Mouse (Mus musculus) cerebellum, adult 11-12 months (tissue): ENCODE data around the gene Proca1.
A peak's percentile ranks its signal among the peaks of the same experiment; 100 is the strongest.

ENCODE experiments used
- DNase-seq: peaks from one replicate; pipeline ENCODE4 v3.0.0; 2022

The Proca1 gene

GRCm38 (mm10) chr11:78166640-78167039 is 26.6 kb upstream of the Proca1 start:
- no peak for DNase-seq

GRCm38 (mm10) chr11:78167257-78167959 is 25.8 kb upstream of the Proca1 start:
- DNase-seq = no peak

- no peak for DNase-seq
Measured at GRCm38 (mm10) chr11:78168541-78169468, 24.4 kb upstream of the Proca1 start.

GRCm38 (mm10) chr11:78170306-78170705 is 22.9 kb upstream of the Proca1 start:
- no peak for DNase-seq

GRCm38 (mm10) chr11:78171328-78171727 is 21.9 kb upstream of the Proca1 start:
- no peak for DNase-seq

GRCm38 (mm10) chr11:78172034-78172747 is 21.0 kb upstream of the Proca1 start:
- no peak for DNase-seq

- no peak for DNase-seq
Measured at GRCm38 (mm10) chr11:78172748-78173383, 20.3 kb upstream of the Proca1 start.

- DNase-seq = no peak
Measured at GRCm38 (mm10) chr11:78174506-78174905, 18.7 kb upstream of the Proca1 start.

- DNase-seq = no peak
Measured at GRCm38 (mm10) chr11:78175771-78176401, 17.3 kb upstream of the Proca1 start.

- DNase-seq = peak; percentile 79
Measured at GRCm38 (mm10) chr11:78176402-78176862, 16.8 kb upstream of the Proca1 start, which contains the start of the genes Nek8 and Tlcd1. Gene Nek8 (minus strand): TSS chr11:78176675. Gene Tlcd1 (plus strand): TSS chr11:78176711.

- DNase-seq = no peak
Measured at GRCm38 (mm10) chr11:78176905-78177331, 16.3 kb upstream of the Proca1 start.

- DNase-seq = peak; percentile 27
Measured at GRCm38 (mm10) chr11:78177437-78177836, 15.8 kb upstream of the Proca1 start.

- peak; percentile 88 for DNase-seq
Measured at GRCm38 (mm10) chr11:78177903-78178858, 15.0 kb upstream of the Proca1 start.

- DNase-seq = peak; percentile 65
Measured at GRCm38 (mm10) chr11:78178859-78179437, 14.2 kb upstream of the Proca1 start.

GRCm38 (mm10) chr11:78179438-78179999 is 13.7 kb upstream of the Proca1 start:
- no peak for DNase-seq

GRCm38 (mm10) chr11:78180081-78180761 is 13.0 kb upstream of the Proca1 start:
- no peak for DNase-seq

GRCm38 (mm10) chr11:78181830-78182357 is 11.3 kb upstream of the Proca1 start:
- no peak for DNase-seq

- DNase-seq = no peak
Measured at GRCm38 (mm10) chr11:78182450-78182849, 10.7 kb upstream of the Proca1 start.
